Mouse (Mus musculus): ENCODE results near the gene Tbc1d10a. TPM values are rescaled to one million over a fixed set of nuclear protein-coding genes. Genes with fewer than 3 reads are reported as not detected.
A peak's percentile ranks its signal among the peaks of the same experiment; 100 is the strongest.
"Not testable (repeated sequence)": the region's sequence is repeated elsewhere in the genome, so short reads cannot be mapped to it uniquely, and the experiment has no call there.

Tbc1d10a gene
- total and polyA plus RNA-seq, 3 experiments = 23.0 to 27.4 TPM; not detected in 1

DNA sequence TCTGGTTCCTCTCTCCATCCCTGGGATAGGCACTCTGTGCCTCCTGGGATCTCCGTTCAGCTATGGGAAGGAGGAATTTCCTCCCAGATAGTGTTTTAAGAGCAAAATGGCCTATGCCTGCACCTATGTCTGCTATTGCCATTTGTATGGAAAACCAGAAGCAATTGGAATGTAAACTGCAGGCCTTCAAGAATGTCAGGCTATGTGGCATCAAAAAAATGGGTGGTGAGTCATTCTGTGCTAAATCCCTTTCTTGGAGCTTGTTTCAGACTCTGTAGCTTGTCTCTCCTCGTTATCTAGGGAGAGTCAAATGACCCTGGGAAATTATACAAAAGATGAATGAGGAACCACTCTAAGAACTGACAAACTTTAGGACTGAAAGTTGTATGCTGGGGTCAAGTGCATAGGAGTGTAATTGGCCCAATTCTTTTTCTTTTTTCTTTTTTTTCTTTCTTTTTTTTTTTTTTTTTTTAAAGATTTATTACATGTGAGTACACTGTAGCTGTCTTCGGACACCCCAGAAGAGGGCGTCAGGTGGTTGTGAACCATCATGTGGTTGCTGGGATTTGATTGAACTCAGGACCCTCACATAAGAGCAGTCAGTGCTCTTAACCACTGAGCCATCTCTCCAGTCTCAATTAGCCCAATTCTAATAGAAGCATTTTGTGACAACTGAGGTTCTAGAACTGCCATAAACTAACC lies 2.2 kb upstream of the Tbc1d10a start (continued):
- TF ChIP-seq MAZ (IDR thresholded peaks at IDR 0.05; ENCODE audit: low read depth, low read length) = no peak
- TF ChIP-seq ETS1 (IDR thresholded peaks at IDR 0.05; ENCODE audit: low read depth, low read length) = no peak
- no peak for TF ChIP-seq NELFE (IDR thresholded peaks at IDR 0.05; ENCODE audit: low read depth, low read length)
- TF ChIP-seq MAX (IDR thresholded peaks at IDR 0.05; ENCODE audit: low read length) = no peak
- TF ChIP-seq MYC (IDR thresholded peaks at IDR 0.05; ENCODE audit: low read depth, low read length) = no peak
- no peak for TF ChIP-seq E2F4 (IDR thresholded peaks at IDR 0.05; ENCODE audit: borderline replicate concordance, low read depth, low read length)
- no peak for TF ChIP-seq CHD1 (IDR thresholded peaks at IDR 0.05; ENCODE audit: low read depth, low read length)
- no peak for TF ChIP-seq POLR2AphosphoS5 (IDR thresholded peaks at IDR 0.05; ENCODE audit: borderline replicate concordance, low read depth, low read length)
- no peak for TF ChIP-seq MAFK (IDR thresholded peaks at IDR 0.05; ENCODE audit: borderline replicate concordance, low read depth, low read length)
- no peak for TF ChIP-seq CHD2 (IDR thresholded peaks at IDR 0.05; ENCODE audit: low read length)
- TF ChIP-seq UBTF (IDR thresholded peaks at IDR 0.05; ENCODE audit: borderline replicate concordance, insufficient read depth, low read depth, low read length) = no peak
- no peak for TF ChIP-seq HCFC1 (IDR thresholded peaks at IDR 0.05; ENCODE audit: low read depth, low read length)
- peak; percentile 82 for TF ChIP-seq ZNF384 (IDR thresholded peaks at IDR 0.05; ENCODE audit: low read depth, low read length)
- no peak for TF ChIP-seq TCF12 (IDR thresholded peaks at IDR 0.05; ENCODE audit: low read depth, low read length)
- no peak for TF ChIP-seq ZMIZ1 (IDR thresholded peaks at IDR 0.05; ENCODE audit: low read depth, low read length)

- TF ChIP-seq ZNF384 (IDR thresholded peaks at IDR 0.05; ENCODE audit: low read depth, low read length) = peak; percentile 71
- H3K79me2 ChIP-seq (ENCODE audit: control insufficient read depth, insufficient read depth, low read length, poor library complexity); H3K9me3 ChIP-seq (replicated peaks; ENCODE audit: insufficient read depth, low read length); DNase-seq (ENCODE audit: low read depth, low spot score); H3K9ac ChIP-seq (ENCODE audit: control insufficient read depth, low read depth, low read length, poor library complexity, severe bottlenecking); H3K27ac ChIP-seq (ENCODE audit: control insufficient read depth, low read depth, low read length); H3K27me3 ChIP-seq (ENCODE audit: control insufficient read depth in 1 of 2, insufficient read depth in 2 of 2, low read length in 2 of 2); H3K4me3 ChIP-seq (ENCODE audit: control insufficient read depth in 1 of 2, insufficient read depth in 1 of 2, low read depth in 2 of 2, low read length in 2 of 2): not testable (repeated sequence)
- Histone ChIP-seq H3K4me1 (ENCODE audit: control insufficient read depth in 1 of 2, insufficient read depth in 2 of 2, low read length in 2 of 2) (peaks cover 0 to 10% of the 10 kb centered on the region in 2 experiments; a peak in 3 of 4 replicates), H3K36me3 (ENCODE audit: control insufficient read depth in 1 of 2, insufficient read depth in 2 of 2, low read length in 2 of 2) (peaks cover 11 to 19% of the 10 kb centered on the region in 2 experiments)
Observed at GRCm38 (mm10) chr11:4185480-4185879, 1.1 kb upstream of the Tbc1d10a start.

DNA sequence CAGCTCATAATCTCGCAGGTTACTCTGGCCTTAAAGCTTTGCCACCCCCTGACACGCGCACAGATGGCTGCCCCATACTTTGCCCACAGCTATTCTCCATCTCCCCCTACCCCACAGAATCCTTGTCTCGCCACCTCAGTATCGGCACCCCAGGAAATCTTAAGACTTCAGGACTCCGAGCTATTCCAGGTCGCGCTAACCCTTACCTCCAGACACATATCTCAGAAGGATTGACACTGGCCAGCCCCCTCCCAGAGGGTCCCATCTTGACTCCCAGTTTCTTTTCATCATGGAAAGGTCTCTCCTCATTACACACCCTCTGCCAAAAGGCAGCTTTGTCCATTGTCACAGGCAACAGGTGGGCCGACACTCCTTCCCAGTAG lies 720 bp downstream of the Tbc1d10a start:
- H3K36me3 ChIP-seq (ENCODE audit: control insufficient read depth in 1 of 2, insufficient read depth in 2 of 2, low read length in 2 of 2) = peaks cover 5 to 11% of the 10 kb centered on the region in 2 experiments
- H3K4me1 ChIP-seq (ENCODE audit: control insufficient read depth in 1 of 2, insufficient read depth in 2 of 2, low read length in 2 of 2) = peaks cover 0 to 10% of the 10 kb centered on the region in 2 experiments; a peak in 3 of 4 replicates
- peak overlapping the region; percentile 74 to 91 for H3K4me3 ChIP-seq (ENCODE audit: control insufficient read depth in 1 of 2, insufficient read depth in 1 of 2, low read depth in 2 of 2, low read length in 2 of 2)
- H3K9me3 ChIP-seq (replicated peaks; ENCODE audit: insufficient read depth, low read length) = no peaks in the 10 kb centered on the region
- no peak for DNase-seq (ENCODE audit: low read depth, low spot score)
- H3K9ac ChIP-seq (ENCODE audit: control insufficient read depth, low read depth, low read length, poor library complexity, severe bottlenecking) = peak overlapping the region; percentile 85
- no peaks in the 10 kb centered on the region for H3K27me3 ChIP-seq (ENCODE audit: control insufficient read depth in 1 of 2, insufficient read depth in 2 of 2, low read length in 2 of 2)
- no peak for TF ChIP-seq CTCF (IDR thresholded peaks at IDR 0.05 in 2 of 3, conservative IDR thresholded peaks at IDR 0.05 in 1 of 3; ENCODE audit: control insufficient read depth in 1 of 3, insufficient read depth in 1 of 3, low read depth in 2 of 3, low read length in 3 of 3, poor library complexity in 1 of 3, severe bottlenecking in 1 of 3)
- TF ChIP-seq NRF1 (IDR thresholded peaks at IDR 0.05; ENCODE audit: insufficient read depth, low read depth, low read length, poor library complexity, severe bottlenecking) = no peak
- TF ChIP-seq E2F4 (IDR thresholded peaks at IDR 0.05; ENCODE audit: borderline replicate concordance, low read depth, low read length) = no peak
- no peak for TF ChIP-seq NELFE (IDR thresholded peaks at IDR 0.05; ENCODE audit: low read depth, low read length)
- TF ChIP-seq ELF1 (IDR thresholded peaks at IDR 0.05; ENCODE audit: low read depth, low read length) = no peak
- no peak for TF ChIP-seq MEF2A (IDR thresholded peaks at IDR 0.05; ENCODE audit: extremely low read depth, insufficient replicate concordance, low read depth, low read length, poor library complexity, severe bottlenecking)
- no peak for TF ChIP-seq MYB (IDR thresholded peaks at IDR 0.05; ENCODE audit: low read depth, low read length)
- TF ChIP-seq CHD2 (IDR thresholded peaks at IDR 0.05; ENCODE audit: low read length) = no peak
- TF ChIP-seq TBP (IDR thresholded peaks at IDR 0.05; ENCODE audit: low read depth, low read length) = no peak
- no peak for TF ChIP-seq SMC3 (IDR thresholded peaks at IDR 0.05; ENCODE audit: low read depth, low read length)
- no peak for TF ChIP-seq ZMIZ1 (IDR thresholded peaks at IDR 0.05; ENCODE audit: low read depth, low read length)
- no peak overlapping the region for H3K27ac ChIP-seq (ENCODE audit: control insufficient read depth, low read depth, low read length)
- peaks cover 8% of the 10 kb centered on the region for H3K79me2 ChIP-seq (ENCODE audit: control insufficient read depth, insufficient read depth, low read length, poor library complexity)
